18 mouse cellular contexts compared by ENCODE assay signal in genomic region chr8:97733338-97733737, GRCm38 (mm10).
DNase-seq lines count a peak whose midpoint lies in the region; ATAC-seq and TF ChIP-seq lines count a peak whose summit lies in the region.
"Had no signal": no experiment of that assay in that cellular context is flagged by ENCODE, and none has a peak within 500 bp of the region (broad histone marks: within the 10 kb centered on the region; RNA-seq: fewer than 3 reads in every experiment).

No protein-coding gene starts in this region.

- H3K4me1 ChIP-seq in liver, adult 2 months (ENCODE audit: control insufficient read depth, insufficient read depth, low read length), result no peaks in the 10 kb centered on the region
- H3K4me1 ChIP-seq in liver, embryonic 12.5 days, result no peaks in the 10 kb centered on the region
- H3K4me1 ChIP-seq: embryonic facial prominence, embryonic 13.5 days; limb, embryonic 10.5 days; liver, embryonic 13.5 days; neural tube, embryonic 12.5 days had no signal

- no peak overlapping the region for H3K4me2 ChIP-seq in liver, embryonic 12.5 days
- H3K4me2 ChIP-seq: embryonic facial prominence, embryonic 13.5 days; liver, embryonic 13.5 days; neural tube, embryonic 12.5 days had no signal

- no peaks in the 10 kb centered on the region for H3K79me2 ChIP-seq in liver, adult 2 months (ENCODE audit: control insufficient read depth, insufficient read depth, low read length)

- 63% methylated on average over 3 of the region's 3 CpGs for WGBS in liver, adult 2 months
- 77% methylated on average over 3 of the region's 3 CpGs for WGBS in liver, embryonic 12.5 days (ENCODE audit: insufficient replicate concordance)

- no peak for TF ChIP-seq POLR2A in liver, adult 2 months (IDR thresholded peaks at IDR 0.05; ENCODE audit: extremely low read depth, insufficient read depth, low read length)
- TF ChIP-seq POLR2A in brain, embryonic 14.5 days (IDR thresholded peaks at IDR 0.05; ENCODE audit: borderline replicate concordance, extremely low read depth, insufficient read depth, insufficient read length, poor library complexity, severe bottlenecking), result no peak

- TF ChIP-seq CTCF in liver, adult 2 months (IDR thresholded peaks at IDR 0.05; ENCODE audit: low read depth, low read length), result no peak
- TF ChIP-seq CTCF in brain, embryonic 14.5 days (IDR thresholded peaks at IDR 0.05; ENCODE audit: borderline replicate concordance, extremely low read depth, insufficient read depth, insufficient read length), result no peak
- no peak for TF ChIP-seq CTCF in layer of hippocampus, adult 2 months (conservative IDR thresholded peaks at IDR 0.05)

- no peak for DNase-seq in frontal cortex, postnatal 25 days (ENCODE audit: low spot score in 2 of 2)
- peak; percentile 41 for DNase-seq in liver, adult 2 months (ENCODE audit: extremely low read depth, low read depth, low spot score)
- DNase-seq in brain, embryonic 14.5 days (ENCODE audit: low read depth), result peak; percentile 78
- peak; percentile 32 to 55 for DNase-seq in layer of hippocampus, adult 2 months (ENCODE audit: low spot score in 2 of 2)
- DNase-seq in thymus, postnatal 14 days, result no peak
- DNase-seq: adrenal gland, postnatal 25 days; B cell, adult 2 months; cerebellum, adult 9-11 months; gastrocnemius, postnatal 10 days; kidney, adult 9 months; kidney, postnatal 36 days; liver, embryonic 13.5 days; thymus, adult 18-20 months had no signal

- H3K9me3 ChIP-seq in liver, embryonic 12.5 days (replicated peaks), result no peaks in the 10 kb centered on the region
- H3K9me3 ChIP-seq: embryonic facial prominence, embryonic 13.5 days; limb, embryonic 10.5 days; liver, embryonic 13.5 days; neural tube, embryonic 12.5 days had no signal

- no peaks in the 10 kb centered on the region for H3K36me3 ChIP-seq in liver, adult 2 months (ENCODE audit: control insufficient read depth, insufficient read depth, low read length)
- no peaks in the 10 kb centered on the region for H3K36me3 ChIP-seq in liver, embryonic 12.5 days
- H3K36me3 ChIP-seq: embryonic facial prominence, embryonic 13.5 days; limb, embryonic 10.5 days; liver, embryonic 13.5 days; neural tube, embryonic 12.5 days had no signal

- peak; percentile 95 for ATAC-seq in frontal cortex, adult (ENCODE audit: low TSS enrichment)
- ATAC-seq in liver, embryonic 12.5 days, result no peak

- no peak overlapping the region for H3K4me3 ChIP-seq in liver, adult 2 months (ENCODE audit: insufficient read depth, low read depth, low read length)
- no peak overlapping the region for H3K4me3 ChIP-seq in liver, embryonic 12.5 days
- no peak overlapping the region for H3K4me3 ChIP-seq in layer of hippocampus, adult 2 months
- H3K4me3 ChIP-seq: embryonic facial prominence, embryonic 13.5 days; limb, embryonic 10.5 days; liver, embryonic 13.5 days; neural tube, embryonic 12.5 days had no signal

- no peak overlapping the region for H3K27ac ChIP-seq in liver, adult 2 months (replicated peaks; ENCODE audit: insufficient read depth, low read depth, low read length)
- no peak overlapping the region for H3K27ac ChIP-seq in liver, embryonic 12.5 days
- H3K27ac ChIP-seq in layer of hippocampus, adult 2 months, result peak overlapping the region; percentile 64
- H3K27ac ChIP-seq: embryonic facial prominence, embryonic 13.5 days; limb, embryonic 10.5 days; liver, embryonic 13.5 days; neural tube, embryonic 12.5 days had no signal

- no peaks in the 10 kb centered on the region for H3K27me3 ChIP-seq in liver, adult 2 months (ENCODE audit: control insufficient read depth, insufficient read depth, low read length)
- H3K27me3 ChIP-seq in liver, embryonic 12.5 days (replicated peaks), result no peaks in the 10 kb centered on the region
- H3K27me3 ChIP-seq: embryonic facial prominence, embryonic 13.5 days; liver, embryonic 13.5 days; neural tube, embryonic 12.5 days had no signal

- no peak overlapping the region for H3K9ac ChIP-seq in liver, adult 2 months (ENCODE audit: low read depth, low read length)
- no peak overlapping the region for H3K9ac ChIP-seq in liver, embryonic 12.5 days
- H3K9ac ChIP-seq: embryonic facial prominence, embryonic 13.5 days; liver, embryonic 13.5 days; neural tube, embryonic 12.5 days had no signal

Comparison
In these comparisons a context has a peak if more than half of its experiments do, and no peak if none do; other contexts are left out.
1. DNase-seq: peak in liver, adult 2 months (single experiment), brain, embryonic 14.5 days (single experiment) and layer of hippocampus, adult 2 months (2 of 2); none in frontal cortex, postnatal 25 days (0 of 2) and thymus, postnatal 14 days (single experiment).